Mouse (Mus musculus): ENCODE measurements at regions not wholly inside any gene's neighbourhood (a gene's known extent, or its start where the extent isn't known, plus 50 kb on each side); places are given as distances from the start of the nearest gene placed in this dataset.

GRCm38 (mm10) chr4:31642161-31642560 is 321.7 kb upstream of the Map3k7 start:
- H3K27ac ChIP-seq (ENCODE audit: insufficient read depth, low read depth, low read length): no peak overlapping the region
- no peaks in the 10 kb centered on the region for H3K4me1 ChIP-seq (ENCODE audit: control insufficient read depth, insufficient read depth, insufficient read length, low read length)
- H3K36me3 ChIP-seq (ENCODE audit: control insufficient read depth, insufficient read depth, low read length): no peaks in the 10 kb centered on the region
- no peak overlapping the region for H3K4me3 ChIP-seq (ENCODE audit: low read depth, low read length)
- 26% methylated on average over 9 of the region's 9 CpGs for WGBS
- no peaks in the 10 kb centered on the region for H3K27me3 ChIP-seq (ENCODE audit: control insufficient read depth, insufficient read depth, low read length)
- no peak for TF ChIP-seq CTCF (IDR thresholded peaks at IDR 0.05; ENCODE audit: extremely low read depth, insufficient read length, insufficient replicate concordance, low read depth, low read length)
- TF ChIP-seq POLR2A (IDR thresholded peaks at IDR 0.05; ENCODE audit: low read depth, low read length): no peak

DNA sequence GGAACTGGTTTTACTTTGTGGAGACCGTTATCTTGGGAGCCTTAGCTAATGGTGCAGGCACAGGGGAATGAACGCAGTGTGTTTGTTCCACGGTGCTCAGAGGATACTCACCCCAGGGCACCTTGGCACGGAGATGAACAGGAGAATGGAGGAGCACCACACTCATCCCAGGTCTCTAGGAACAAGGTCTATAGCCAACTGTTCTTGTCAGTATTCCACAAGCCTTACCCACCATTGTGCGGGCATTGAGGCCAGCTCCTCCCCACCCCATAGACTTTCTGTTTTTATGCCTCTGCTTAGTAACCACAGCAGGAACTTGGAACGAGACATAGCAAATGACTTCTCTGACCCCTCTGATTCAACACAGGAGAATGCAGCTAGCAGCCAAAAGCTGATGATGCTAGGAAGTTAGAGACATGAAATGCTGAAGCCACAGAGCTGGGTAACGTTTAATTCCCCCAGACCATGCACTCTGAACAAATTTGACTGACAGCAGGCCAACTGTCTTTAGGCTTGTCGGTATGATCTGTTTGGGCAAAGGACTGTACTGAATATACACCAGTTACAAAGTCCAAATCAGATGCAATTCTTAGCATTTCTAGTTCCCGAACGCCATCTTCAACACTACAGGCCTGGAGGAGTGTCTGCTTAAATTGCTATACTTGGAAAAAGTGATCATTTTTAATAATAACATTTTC is 321.2 kb upstream of the Map3k7 start:
- WGBS: 32% methylated on average over 10 of the region's 10 CpGs
- Histone ChIP-seq H3K36me3 (ENCODE audit: control insufficient read depth, insufficient read depth, low read length) (no peaks in the 10 kb centered on the region), H3K27ac (ENCODE audit: insufficient read depth, low read depth, low read length) (no peak overlapping the region), H3K4me3 (ENCODE audit: low read depth, low read length) (no peak overlapping the region), H3K4me1 (ENCODE audit: control insufficient read depth, insufficient read depth, insufficient read length, low read length) (no peaks in the 10 kb centered on the region), H3K27me3 (ENCODE audit: control insufficient read depth, insufficient read depth, low read length) (no peaks in the 10 kb centered on the region)
- TF ChIP-seq POLR2A (IDR thresholded peaks at IDR 0.05; ENCODE audit: low read depth, low read length) (no peak), CTCF (IDR thresholded peaks at IDR 0.05; ENCODE audit: extremely low read depth, insufficient read length, insufficient replicate concordance, low read depth, low read length) (no peak)

DNA sequence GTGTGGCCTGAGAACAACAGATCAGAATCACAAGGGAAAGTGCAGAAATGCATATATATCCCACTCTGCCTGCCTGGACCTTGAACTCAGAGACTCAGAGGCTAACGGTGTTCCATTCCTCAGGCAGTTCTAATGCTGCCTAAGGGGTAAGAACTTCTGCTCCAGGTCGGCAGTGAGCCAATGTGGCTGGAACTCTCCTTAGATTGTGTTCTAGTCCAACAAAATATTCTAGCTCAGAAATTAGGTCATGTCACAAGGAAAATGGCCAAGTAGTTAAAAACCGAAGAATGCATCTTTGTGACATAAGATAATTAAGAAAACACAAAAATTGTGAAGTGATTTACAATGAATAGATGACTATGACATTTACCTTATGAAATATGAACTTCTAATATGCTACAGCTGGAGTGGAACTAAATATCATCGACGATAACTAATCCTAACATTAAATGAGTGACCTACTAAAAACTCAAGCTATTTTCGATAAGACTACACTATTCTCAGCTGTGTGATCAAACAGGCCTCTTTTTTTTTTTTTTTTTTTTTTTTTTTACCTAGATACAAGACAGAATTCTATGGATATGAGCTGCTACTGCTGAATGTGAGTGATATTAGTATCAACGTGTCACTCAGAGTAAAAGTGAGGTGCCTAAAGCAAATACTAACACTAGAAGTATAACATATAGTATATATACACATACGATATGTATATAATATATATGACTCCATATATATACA is 315.1 kb upstream of the Map3k7 start:
- H3K36me3 ChIP-seq (ENCODE audit: control insufficient read depth, insufficient read depth, low read length): no peaks in the 10 kb centered on the region
- no peaks in the 10 kb centered on the region for H3K4me1 ChIP-seq (ENCODE audit: control insufficient read depth, insufficient read depth, insufficient read length, low read length)
- no peak overlapping the region for H3K4me3 ChIP-seq (ENCODE audit: low read depth, low read length)
- no peak for TF ChIP-seq POLR2A (IDR thresholded peaks at IDR 0.05; ENCODE audit: low read depth, low read length)
- no peak for TF ChIP-seq CTCF (IDR thresholded peaks at IDR 0.05; ENCODE audit: extremely low read depth, insufficient read length, insufficient replicate concordance, low read depth, low read length)
- WGBS: 81% methylated on average over 8 of the region's 8 CpGs
- H3K27ac ChIP-seq (ENCODE audit: insufficient read depth, low read depth, low read length): no peak overlapping the region
- H3K27me3 ChIP-seq (ENCODE audit: control insufficient read depth, insufficient read depth, low read length): no peaks in the 10 kb centered on the region

DNA sequence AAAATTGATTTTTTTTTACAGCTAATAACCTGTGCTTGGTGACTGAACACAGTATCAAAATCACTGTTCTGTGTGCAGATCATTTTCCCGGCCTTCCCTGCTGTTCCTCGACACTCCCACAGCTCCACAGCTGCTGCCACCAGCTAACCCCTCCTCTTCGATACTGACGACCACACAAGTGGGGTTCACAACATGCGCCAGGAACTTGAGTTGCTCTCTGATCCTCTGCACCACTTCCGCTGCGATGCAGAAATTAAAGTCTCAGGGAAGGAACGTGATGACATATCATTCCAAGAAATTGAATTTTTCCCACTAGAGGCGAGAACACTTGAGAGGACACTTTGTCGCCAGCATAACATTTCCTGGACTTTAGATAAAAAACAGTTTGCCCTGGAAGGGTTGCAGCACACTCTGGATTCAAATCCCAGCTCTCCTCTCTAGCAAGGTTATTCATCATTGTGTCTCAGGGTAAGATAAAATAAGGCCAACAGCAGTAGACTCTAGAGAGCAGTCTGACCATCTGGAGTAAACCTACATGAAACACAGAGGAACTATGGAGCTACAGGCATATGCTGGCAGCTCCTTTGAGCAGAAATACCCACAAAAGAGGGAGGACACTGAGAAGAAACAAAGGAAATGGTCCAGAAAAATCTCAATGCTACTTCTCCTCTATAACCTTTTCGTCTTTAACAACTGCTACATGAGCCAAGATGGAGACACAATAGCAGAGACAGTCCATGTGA is 308.4 kb upstream of the Map3k7 start:
- Histone ChIP-seq H3K4me3 (ENCODE audit: low read depth, low read length) (no peak overlapping the region), H3K4me1 (ENCODE audit: control insufficient read depth, insufficient read depth, insufficient read length, low read length) (no peaks in the 10 kb centered on the region), H3K27ac (ENCODE audit: insufficient read depth, low read depth, low read length) (no peak overlapping the region), H3K36me3 (ENCODE audit: control insufficient read depth, insufficient read depth, low read length) (no peaks in the 10 kb centered on the region), H3K27me3 (ENCODE audit: control insufficient read depth, insufficient read depth, low read length) (no peaks in the 10 kb centered on the region)
- no peak for TF ChIP-seq CTCF (IDR thresholded peaks at IDR 0.05; ENCODE audit: extremely low read depth, insufficient read length, insufficient replicate concordance, low read depth, low read length)
- TF ChIP-seq POLR2A (IDR thresholded peaks at IDR 0.05; ENCODE audit: low read depth, low read length): no peak
- WGBS: 74% methylated on average over 11 of the region's 11 CpGs

DNA sequence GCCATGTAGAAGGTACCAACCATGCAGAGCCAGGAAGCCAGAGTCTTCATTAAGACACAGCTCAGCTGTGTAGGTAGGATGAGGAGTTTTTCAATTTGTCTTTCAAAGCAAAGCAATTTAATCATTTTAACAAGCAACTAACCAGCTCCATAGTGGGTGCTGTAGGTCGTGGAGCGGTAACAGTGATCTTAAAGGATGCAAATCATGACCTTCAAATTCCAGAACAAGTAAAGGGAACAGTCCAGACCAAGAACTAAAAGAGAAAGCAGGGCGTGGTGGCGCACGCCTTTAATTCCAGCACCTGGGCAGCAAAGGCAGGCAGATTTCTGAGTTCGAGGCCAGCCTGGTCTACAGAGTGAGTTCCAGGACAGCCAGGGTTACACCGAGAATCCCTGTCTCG is 307.8 kb upstream of the Map3k7 start:
- 85% methylated on average over 8 of the region's 8 CpGs for WGBS
- Histone ChIP-seq H3K4me3 (ENCODE audit: low read depth, low read length) (no peak overlapping the region), H3K36me3 (ENCODE audit: control insufficient read depth, insufficient read depth, low read length) (no peaks in the 10 kb centered on the region), H3K27ac (ENCODE audit: insufficient read depth, low read depth, low read length) (no peak overlapping the region), H3K27me3 (ENCODE audit: control insufficient read depth, insufficient read depth, low read length) (no peaks in the 10 kb centered on the region), H3K4me1 (ENCODE audit: control insufficient read depth, insufficient read depth, insufficient read length, low read length) (no peaks in the 10 kb centered on the region)
- TF ChIP-seq CTCF (IDR thresholded peaks at IDR 0.05; ENCODE audit: extremely low read depth, insufficient read length, insufficient replicate concordance, low read depth, low read length) (no peak), POLR2A (IDR thresholded peaks at IDR 0.05; ENCODE audit: low read depth, low read length) (no peak)

DNA sequence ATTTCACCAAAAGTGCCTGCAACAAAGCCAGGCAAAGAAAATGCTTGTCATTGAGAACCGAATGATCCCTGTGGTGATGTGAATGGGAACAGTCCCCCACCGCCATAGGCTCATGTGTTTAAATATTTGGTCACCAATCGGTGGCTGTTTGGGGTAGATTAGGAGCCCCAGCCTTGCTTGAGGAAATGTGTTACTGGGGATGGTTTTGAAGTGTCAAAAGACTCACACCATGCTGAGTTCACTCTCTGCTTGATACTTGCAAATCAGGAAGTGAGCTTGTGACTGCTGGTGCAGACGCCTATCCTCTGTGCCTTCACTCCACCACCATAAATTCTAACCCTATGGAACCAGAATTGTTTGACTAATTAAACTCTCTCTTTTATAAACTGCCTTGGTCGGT is 305.1 kb upstream of the Map3k7 start:
- TF ChIP-seq CTCF (IDR thresholded peaks at IDR 0.05; ENCODE audit: extremely low read depth, insufficient read length, insufficient replicate concordance, low read depth, low read length) (no peak), POLR2A (IDR thresholded peaks at IDR 0.05; ENCODE audit: low read depth, low read length) (no peak)
- Histone ChIP-seq H3K27me3 (ENCODE audit: control insufficient read depth, insufficient read depth, low read length) (no peaks in the 10 kb centered on the region), H3K4me3 (ENCODE audit: low read depth, low read length) (no peak overlapping the region), H3K27ac (ENCODE audit: insufficient read depth, low read depth, low read length) (no peak overlapping the region), H3K4me1 (ENCODE audit: control insufficient read depth, insufficient read depth, insufficient read length, low read length) (no peaks in the 10 kb centered on the region), H3K36me3 (ENCODE audit: control insufficient read depth, insufficient read depth, low read length) (no peaks in the 10 kb centered on the region)
- 58% methylated on average over 5 of the region's 5 CpGs for WGBS

DNA sequence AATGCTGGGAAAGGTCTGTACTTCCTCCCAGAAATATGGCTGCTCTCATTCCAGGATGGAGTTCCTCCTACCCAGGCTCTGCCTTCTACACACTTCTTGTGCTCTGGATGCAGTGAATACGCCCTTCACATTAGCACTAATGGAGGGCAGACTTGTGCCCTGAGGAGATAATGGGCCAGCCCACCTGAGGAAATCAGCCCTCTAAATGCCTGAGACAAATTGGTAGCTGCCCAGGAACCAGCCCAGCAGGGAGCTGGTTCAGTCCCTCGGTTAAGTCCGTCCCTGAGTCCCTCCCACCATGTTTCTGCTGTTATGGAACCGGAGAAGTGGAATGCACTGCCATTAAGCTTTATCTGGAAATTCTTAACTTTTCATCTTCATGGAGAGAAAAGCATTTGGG is 303.0 kb upstream of the Map3k7 start:
- no peaks in the 10 kb centered on the region for H3K27me3 ChIP-seq (ENCODE audit: control insufficient read depth, insufficient read depth, low read length)
- 60% methylated on average over 4 of the region's 4 CpGs for WGBS
- H3K4me1 ChIP-seq (ENCODE audit: control insufficient read depth, insufficient read depth, insufficient read length, low read length): no peaks in the 10 kb centered on the region
- H3K4me3 ChIP-seq (ENCODE audit: low read depth, low read length): no peak overlapping the region
- H3K27ac ChIP-seq (ENCODE audit: insufficient read depth, low read depth, low read length): no peak overlapping the region
- no peaks in the 10 kb centered on the region for H3K36me3 ChIP-seq (ENCODE audit: control insufficient read depth, insufficient read depth, low read length)
- TF ChIP-seq CTCF (IDR thresholded peaks at IDR 0.05; ENCODE audit: extremely low read depth, insufficient read length, insufficient replicate concordance, low read depth, low read length) (no peak), POLR2A (IDR thresholded peaks at IDR 0.05; ENCODE audit: low read depth, low read length) (no peak)
